Mouse (Mus musculus) liver, embryonic 14.5 days (tissue): ENCODE data around the gene Drg2. TPM values are rescaled to one million over a fixed set of nuclear protein-coding genes. Genes with fewer than 3 reads are reported as not detected.

Experiments
- ATAC-seq: fragments of 200-750 bp; cut with Nextera tagmentation; 2 replicates; pipeline ENCODE4 v1.8.0; 2017; ENCODE audit warnings: moderate number of reproducible peaks, mild to moderate bottlenecking, moderate library complexity; ENCODE audit not compliant: insufficient read depth
- DNase-seq, 3 experiments: peaks; one replicate each; pipeline ENCODE4 v3.0.0-alpha.2; 2012 to 2013; ENCODE audit warnings: low read depth in 3 of 3, low spot score in 3 of 3
- H3K27ac ChIP-seq: fragments of 300-500 bp; sonication (generic); 2 replicates; pipeline ENCODE4 v1.5.1; 2014; ENCODE audit warnings: moderate library complexity, mild to moderate bottlenecking, control low read depth, inconsistent platforms
- H3K27me3 ChIP-seq: fragments of 300-500 bp; sonication (generic); 2 replicates; pipeline ENCODE4 v1.6.1; 2014; ENCODE audit warnings: mild to moderate bottlenecking, low read length, moderate library complexity; ENCODE audit not compliant: control insufficient read depth, insufficient read depth
- H3K36me3 ChIP-seq: fragments of 300-500 bp; sonication (generic); replicated peaks from 2 replicates; pipeline ENCODE4 v1.6.1; 2014; ENCODE audit warnings: low read depth; ENCODE audit not compliant: control insufficient read depth, insufficient read depth
- H3K4me1 ChIP-seq, 2 experiments: fragments of 200-500 bp in 1 of 2; fragments of 300-500 bp in 1 of 2; sonication (generic) in 1 of 2; replicated peaks; 2 replicates each; pipeline ENCODE4 v1.6.1; 2012 to 2014; ENCODE audit warnings: antibody characterized with exemption in 1 of 2, inconsistent platforms in 1 of 2, low read length in 1 of 2; ENCODE audit not compliant: control insufficient read depth in 2 of 2, insufficient read depth in 2 of 2
- H3K4me2 ChIP-seq: fragments of 300-500 bp; sonication (generic); 2 replicates; pipeline ENCODE4 v1.6.1; 2014; ENCODE audit warnings: low read depth, mild to moderate bottlenecking, control low read depth, moderate library complexity
- H3K4me3 ChIP-seq, 2 experiments: fragments of 200-500 bp in 1 of 2; fragments of 300-500 bp in 1 of 2; sonication (generic) in 1 of 2; 2 replicates each; pipeline ENCODE4 v1.5.1; 2012 to 2014; ENCODE audit warnings: low read depth in 2 of 2, low read length in 2 of 2, mild to moderate bottlenecking in 2 of 2, control low read depth in 1 of 2, inconsistent platforms in 1 of 2, moderate library complexity in 1 of 2; ENCODE audit not compliant: insufficient read depth in 1 of 2
- H3K9ac ChIP-seq: fragments of 300-500 bp; sonication (generic); replicated peaks from 2 replicates; pipeline ENCODE4 v1.6.1; 2014; ENCODE audit warnings: mild to moderate bottlenecking, control low read depth, moderate library complexity
- H3K9me3 ChIP-seq: fragments of 300-500 bp; sonication (generic); 2 replicates; pipeline ENCODE4 v1.6.1; 2016; ENCODE audit warnings: low read length, mixed read lengths; ENCODE audit not compliant: control insufficient read depth
- CTCF ChIP-seq: IDR thresholded peaks from 2 replicates; pipeline ENCODE4 v1.5.1; 2016; ENCODE audit warnings: antibody characterized with exemption, low read depth, control low read depth
- EP300 ChIP-seq: IDR thresholded peaks from 2 replicates; pipeline ENCODE4 v1.6.1; 2016; ENCODE audit warnings: antibody characterized with exemption, low read depth
- WGBS: fragments of 180-500 bp; shearing (Covaris S2); extraction: QIAGEN DNeasy Blood & Tissue Kit; methylation state at CpG from one replicate; pipeline ENCODE4 v1.1.7; 2014; ENCODE audit not compliant: insufficient replicate concordance; 5-methylcytosine and 5-hydroxymethylcytosine counted together
- polyA plus RNA-seq, 2 experiments: library from polyadenylated mRNA; depleted of rRNA in 1 of 2; stranded (reverse) in 1 of 2; unstranded in 1 of 2; fragments of >200 nt; fragmentation: Nextera tagmentation in 1 of 2; extraction: Ambion mirVana in 1 of 2; gene quantifications; 2 replicates each; pipeline versions ENCODE4 v1.2.1 to v1.2.3; 2012 to 2014

The Drg2 gene
- polyA plus RNA-seq, 2 experiments: 22.9 to 37.5 TPM

- Histone ChIP-seq H3K9ac (peak overlapping the region; percentile 79), H3K4me3 (peak overlapping the region; percentile 67 to 89), H3K27ac (no peak overlapping the region), H3K4me2 (peak overlapping the region; percentile 81), H3K36me3 (peaks cover 13% of the 10 kb centered on the region), H3K9me3 (no peaks in the 10 kb centered on the region), H3K27me3 (no peaks in the 10 kb centered on the region), H3K4me1 (peaks cover 0 to 5% of the 10 kb centered on the region in 2 experiments; a peak in 2 of 4 replicates)
- TF ChIP-seq CTCF (no peak), EP300 (no peak)
- WGBS: under 1% methylated on average over 17 of the region's 17 CpGs
- DNase-seq (peak in 1 of 3 experiments; percentile 13), ATAC-seq (peak; percentile 44)
These were observed 325 bp downstream of the Drg2 start for GRCm38 (mm10) chr11:60454745-60455087.

- 81% methylated on average over 1 of the region's 1 CpGs for whole genome bisulfite sequencing
- no peak overlapping the region for H3K4me2 ChIP-seq
- DNase-seq (no peak), ATAC-seq (no peak)
- no peak overlapping the region for H3K9ac ChIP-seq
- TF ChIP-seq CTCF (no peak), EP300 (no peak)
- H3K27me3 ChIP-seq: no peaks in the 10 kb centered on the region
- no peak overlapping the region for H3K4me3 ChIP-seq
- H3K4me1 ChIP-seq: peaks cover 0 to 5% of the 10 kb centered on the region in 2 experiments; a peak in 2 of 4 replicates
- H3K27ac ChIP-seq: no peak overlapping the region
- peaks cover 25% of the 10 kb centered on the region for H3K36me3 ChIP-seq
- H3K9me3 ChIP-seq: no peaks in the 10 kb centered on the region
These were observed 3.6 kb downstream of the Drg2 start for GRCm38 (mm10) chr11:60457973-60458372.

- no peak overlapping the region for H3K4me3 ChIP-seq
- WGBS: 77% methylated on average over 2 of the region's 2 CpGs
- DNase-seq (peak in 1 of 3 experiments; percentile 38), ATAC-seq (no peak)
- TF ChIP-seq EP300 (no peak), CTCF (peak; percentile 85)
- no peak overlapping the region for H3K4me2 ChIP-seq
- no peak overlapping the region for H3K9ac ChIP-seq
- H3K4me1 ChIP-seq: no peaks in the 10 kb centered on the region
- H3K9me3 ChIP-seq: no peaks in the 10 kb centered on the region
- H3K27ac ChIP-seq: no peak overlapping the region
- no peaks in the 10 kb centered on the region for H3K27me3 ChIP-seq
- H3K36me3 ChIP-seq: peaks cover 8% of the 10 kb centered on the region
These were observed 11.6 kb downstream of the Drg2 start for GRCm38 (mm10) chr11:60465943-60466380.

GRCm38 (mm10) chr11:60469039-60469438 lies 14.6 kb downstream of the Drg2 start, which contains the start of gene Myo15:
Myo15 (plus strand) TSS chr11:60469339.
- Histone ChIP-seq H3K4me3 (no peak within 1 kb of the TSS), H3K4me1 (no peaks in the 10 kb centered on the region), H3K4me2 (no peak within 1 kb of the TSS), H3K9ac (no peak within 1 kb of the TSS), H3K27me3 (no peaks in the 10 kb centered on the region), H3K9me3 (no peaks in the 10 kb centered on the region), H3K27ac (no peak within 1 kb of the TSS), H3K36me3 (peaks cover 3% of the 10 kb centered on the region; the same call in 1 of the 2 replicates)
- ATAC-seq (no peak), DNase-seq (no peak)
- WGBS: 72% methylated on average over 3 of the region's 3 CpGs
- TF ChIP-seq CTCF (no peak), EP300 (no peak)

GRCm38 (mm10) chr11:60470743-60471142 lies 16.4 kb downstream of the Drg2 start:
- ATAC-seq (no peak), DNase-seq (no peak)
- H3K27ac ChIP-seq: no peak overlapping the region
- no peak overlapping the region for H3K4me2 ChIP-seq
- H3K27me3 ChIP-seq: no peaks in the 10 kb centered on the region
- H3K9ac ChIP-seq: no peak overlapping the region
- no peak overlapping the region for H3K4me3 ChIP-seq
- TF ChIP-seq EP300 (no peak), CTCF (no peak)
- no peaks in the 10 kb centered on the region for H3K9me3 ChIP-seq
- H3K36me3 ChIP-seq: no peaks in the 10 kb centered on the region; the same call in 1 of the 2 replicates
- 70% methylated on average over 9 of the region's 9 CpGs for WGBS
- H3K4me1 ChIP-seq: no peaks in the 10 kb centered on the region
